Mouse (Mus musculus) midbrain, postnatal 0 days (tissue): ENCODE data around the gene Arl14. TPM values are rescaled to one million over a fixed set of nuclear protein-coding genes. Genes with fewer than 3 reads are reported as not detected.
A peak's percentile ranks its signal among the peaks of the same experiment; 100 is the strongest.

Experiments
- ATAC-seq: fragments of 200-750 bp; cut with Nextera tagmentation; 2 replicates; pipeline ENCODE4 v1.8.0; 2017; ENCODE audit warnings: moderate number of reproducible peaks, mild to moderate bottlenecking, moderate TSS enrichment, moderate library complexity; ENCODE audit not compliant: low FRiP score
- DNase-seq: peaks from one replicate; pipeline ENCODE4 v3.0.0-alpha.2; 2015; ENCODE audit warnings: low spot score
- H3K27ac ChIP-seq: fragments of 300-500 bp; sonication (generic); 2 replicates; pipeline ENCODE4 v1.5.1; 2014; ENCODE audit warnings: low read depth, mild to moderate bottlenecking, low read length, mixed read lengths
- H3K27me3 ChIP-seq: fragments of 300-500 bp; sonication (generic); 2 replicates; pipeline ENCODE4 v1.6.1; 2014; ENCODE audit warnings: low read length, control low read depth, mixed read lengths; ENCODE audit not compliant: insufficient read depth
- H3K36me3 ChIP-seq: fragments of 300-500 bp; sonication (generic); 2 replicates; pipeline ENCODE4 v1.6.1; 2014; ENCODE audit warnings: low read length, control low read depth, mixed read lengths; ENCODE audit not compliant: insufficient read depth
- H3K4me1 ChIP-seq: fragments of 300-500 bp; sonication (generic); 2 replicates; pipeline ENCODE4 v1.6.1; 2014; ENCODE audit warnings: mild to moderate bottlenecking, control low read depth, antibody characterized with exemption, low read length, mixed read lengths; ENCODE audit not compliant: insufficient read depth
- H3K4me2 ChIP-seq: fragments of 300-500 bp; sonication (generic); 2 replicates; pipeline ENCODE4 v1.6.1; 2014; ENCODE audit warnings: low read depth, mild to moderate bottlenecking, low read length, mixed read lengths; ENCODE audit not compliant: poor library complexity, severe bottlenecking
- H3K4me3 ChIP-seq: fragments of 300-500 bp; sonication (generic); 2 replicates; pipeline ENCODE4 v1.5.1; 2014; ENCODE audit warnings: low read depth, mild to moderate bottlenecking, low read length, moderate library complexity
- H3K9ac ChIP-seq: fragments of 300-500 bp; sonication (generic); replicated peaks from 2 replicates; pipeline ENCODE4 v1.6.1; 2014; ENCODE audit warnings: mild to moderate bottlenecking, low read length, moderate library complexity, mixed read lengths; ENCODE audit not compliant: poor library complexity, severe bottlenecking
- H3K9me3 ChIP-seq: fragments of 300-500 bp; sonication (generic); 2 replicates; pipeline ENCODE4 v1.6.1; 2016; ENCODE audit warnings: low read length, control low read depth
- CTCF ChIP-seq: IDR thresholded peaks from 2 replicates; pipeline ENCODE4 v1.5.1; 2016; ENCODE audit warnings: antibody characterized with exemption, mild to moderate bottlenecking
- WGBS: fragments of 180-500 bp; shearing (Covaris S2); extraction: QIAGEN DNeasy Blood & Tissue Kit; methylation state at CpG from one replicate; pipeline ENCODE4 v1.1.7; 2014; 5-methylcytosine and 5-hydroxymethylcytosine counted together
- polyA plus RNA-seq: library from polyadenylated mRNA; unstranded; fragments of >200 nt; fragmentation: Nextera tagmentation; extraction: Ambion mirVana; gene quantifications from 2 replicates; pipeline ENCODE4 v1.2.1, GENCODE M21; 2015
- total RNA-seq: library from RNA; depleted of rRNA; stranded (reverse); fragments of >200 nt; gene quantifications from 2 replicates; pipeline ENCODE4 v1.2.3, GENCODE M21; 2014

The Arl14 gene
- total and polyA plus RNA-seq, 2 experiments from 2014 or later = not detected

GRCm38 (mm10) chr3:69234525-69234924 is 12.3 kb downstream of the Arl14 start:
- no peak for TF ChIP-seq CTCF
- ATAC-seq = no peak
- 91% methylated on average over 1 of the region's 1 CpGs for WGBS
- H3K4me3 ChIP-seq = no peak overlapping the region
- no peak for DNase-seq
- H3K4me1 ChIP-seq = no peaks in the 10 kb centered on the region
- H3K9me3 ChIP-seq = no peaks in the 10 kb centered on the region
- no peak overlapping the region for H3K9ac ChIP-seq
- no peaks in the 10 kb centered on the region for H3K36me3 ChIP-seq
- H3K27ac ChIP-seq = no peak overlapping the region
- H3K4me2 ChIP-seq = no peak overlapping the region
- H3K27me3 ChIP-seq = no peaks in the 10 kb centered on the region

DNA sequence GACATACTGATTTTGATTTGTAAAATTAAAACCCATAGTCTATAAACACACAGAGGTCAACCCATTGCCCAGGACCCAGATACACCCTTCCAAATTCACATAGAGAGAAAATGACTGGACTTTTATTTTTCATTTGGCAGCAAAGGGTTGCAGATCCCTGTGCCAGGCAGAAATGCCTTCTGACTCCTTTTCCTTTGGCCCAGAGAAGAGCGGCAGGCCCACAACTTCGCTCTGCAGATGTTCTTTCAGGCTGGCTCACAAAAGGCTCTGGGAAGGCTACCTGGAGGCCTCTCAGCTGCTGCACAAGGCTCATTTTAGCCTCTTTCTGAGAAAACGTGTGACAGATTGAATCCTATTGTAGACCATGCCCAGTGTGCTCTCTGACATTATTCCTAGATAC is 13.6 kb downstream of the Arl14 start:
- Histone ChIP-seq H3K9ac (no peak overlapping the region), H3K36me3 (no peaks in the 10 kb centered on the region), H3K4me3 (no peak overlapping the region), H3K27ac (no peak overlapping the region), H3K4me1 (no peaks in the 10 kb centered on the region), H3K27me3 (no peaks in the 10 kb centered on the region), H3K9me3 (no peaks in the 10 kb centered on the region), H3K4me2 (no peak overlapping the region)
- no peak for ATAC-seq
- DNase-seq = no peak
- WGBS = 64% methylated on average over 3 of the region's 3 CpGs
- no peak for TF ChIP-seq CTCF

DNA sequence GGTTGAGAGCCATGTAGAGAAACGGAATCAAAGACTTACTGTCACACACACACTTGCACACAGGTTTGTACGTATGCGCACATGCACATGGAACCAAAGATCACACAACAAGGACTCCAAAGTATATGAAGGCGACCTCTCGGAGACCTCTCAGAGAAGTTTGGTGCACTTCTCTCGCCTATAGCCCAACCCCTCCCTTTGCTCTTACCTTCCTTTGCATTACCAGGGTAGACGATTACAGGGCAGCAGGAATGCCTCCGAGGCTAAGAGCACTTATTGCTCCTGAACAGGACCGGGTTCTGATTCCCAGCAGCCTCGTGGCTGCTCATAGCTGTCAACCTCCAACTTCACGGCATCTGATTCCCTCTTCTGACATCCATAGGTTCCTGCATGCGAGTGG is 14.3 kb downstream of the Arl14 start:
- Histone ChIP-seq H3K4me3 (no peak overlapping the region), H3K9ac (no peak overlapping the region), H3K9me3 (no peaks in the 10 kb centered on the region), H3K27ac (no peak overlapping the region), H3K36me3 (no peaks in the 10 kb centered on the region), H3K4me1 (no peaks in the 10 kb centered on the region), H3K27me3 (no peaks in the 10 kb centered on the region), H3K4me2 (no peak overlapping the region)
- WGBS = 90% methylated on average over 12 of the region's 12 CpGs
- no peak for ATAC-seq
- DNase-seq = no peak
- no peak for TF ChIP-seq CTCF

- 41% methylated on average over 12 of the region's 12 CpGs for WGBS
- H3K9me3 ChIP-seq = no peaks in the 10 kb centered on the region
- peak; percentile 82 for DNase-seq
- TF ChIP-seq CTCF = peak; percentile 83
- no peak overlapping the region for H3K4me3 ChIP-seq
- no peaks in the 10 kb centered on the region for H3K4me1 ChIP-seq
- no peak overlapping the region for H3K27ac ChIP-seq
- H3K36me3 ChIP-seq = no peaks in the 10 kb centered on the region
- no peak overlapping the region for H3K9ac ChIP-seq
- no peak overlapping the region for H3K4me2 ChIP-seq
- H3K27me3 ChIP-seq = no peaks in the 10 kb centered on the region
- no peak for ATAC-seq
These were observed 16.1 kb downstream of the Arl14 start for GRCm38 (mm10) chr3:69238141-69238851.

- no peak overlapping the region for H3K9ac ChIP-seq
- TF ChIP-seq CTCF = no peak
- H3K4me3 ChIP-seq = no peak overlapping the region
- H3K27ac ChIP-seq = no peak overlapping the region
- H3K4me1 ChIP-seq = no peaks in the 10 kb centered on the region
- no peak for ATAC-seq
- H3K4me2 ChIP-seq = no peak overlapping the region
- H3K9me3 ChIP-seq = no peaks in the 10 kb centered on the region
- DNase-seq = no peak
- H3K36me3 ChIP-seq = no peaks in the 10 kb centered on the region
- no peaks in the 10 kb centered on the region for H3K27me3 ChIP-seq
- WGBS = 73% methylated on average over 5 of the region's 5 CpGs
These were observed 17.0 kb downstream of the Arl14 start for GRCm38 (mm10) chr3:69239246-69239645.

- TF ChIP-seq CTCF = no peak
- no peak overlapping the region for H3K4me2 ChIP-seq
- ATAC-seq (no peak), DNase-seq (no peak)
- no peak overlapping the region for H3K9ac ChIP-seq
- no peaks in the 10 kb centered on the region for H3K36me3 ChIP-seq
- no peaks in the 10 kb centered on the region for H3K27me3 ChIP-seq
- H3K4me1 ChIP-seq = no peaks in the 10 kb centered on the region
- 83% methylated on average over 1 of the region's 1 CpGs for WGBS
- no peaks in the 10 kb centered on the region for H3K9me3 ChIP-seq
- no peak overlapping the region for H3K27ac ChIP-seq
- no peak overlapping the region for H3K4me3 ChIP-seq
These were observed 18.8 kb downstream of the Arl14 start for GRCm38 (mm10) chr3:69241020-69241419.
